Mouse (Mus musculus) layer of hippocampus, postnatal 10 days (tissue): ENCODE measurements at regions not wholly inside any gene's neighbourhood (a gene's known extent, or its start where the extent isn't known, plus 50 kb on each side); places are given as distances from the start of the nearest gene placed in this dataset.

ENCODE experiments used
- DNase-seq, 2 experiments: peaks; one replicate each; pipeline ENCODE4 v3.0.0; 2021; ENCODE audit warnings: low spot score in 2 of 2

DNA sequence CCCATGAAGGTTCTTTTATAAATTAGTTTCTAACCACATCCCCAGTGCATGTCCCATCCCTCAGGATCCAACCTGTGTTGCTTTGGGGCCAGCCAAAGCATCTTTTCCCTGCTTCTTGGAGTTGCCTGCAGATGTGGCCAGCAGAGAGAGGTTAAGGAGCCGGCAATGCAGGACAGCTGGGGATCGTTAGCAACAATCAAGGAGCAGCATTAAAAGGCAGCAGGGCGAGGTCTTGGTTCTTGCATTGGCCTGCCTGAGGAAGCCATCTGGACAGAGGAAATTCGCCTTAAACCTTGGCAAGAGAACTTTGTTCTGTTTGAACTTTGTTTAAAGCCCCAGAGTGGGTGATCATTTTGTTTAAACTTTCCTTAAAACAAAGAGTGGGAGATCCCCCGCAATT is 118.7 kb upstream of the Prdm1 start:
- DNase-seq, result no peak

GRCm38 (mm10) chr10:44646615-44647014 is 118.3 kb upstream of the Prdm1 start:
- no peak for DNase-seq

DNA sequence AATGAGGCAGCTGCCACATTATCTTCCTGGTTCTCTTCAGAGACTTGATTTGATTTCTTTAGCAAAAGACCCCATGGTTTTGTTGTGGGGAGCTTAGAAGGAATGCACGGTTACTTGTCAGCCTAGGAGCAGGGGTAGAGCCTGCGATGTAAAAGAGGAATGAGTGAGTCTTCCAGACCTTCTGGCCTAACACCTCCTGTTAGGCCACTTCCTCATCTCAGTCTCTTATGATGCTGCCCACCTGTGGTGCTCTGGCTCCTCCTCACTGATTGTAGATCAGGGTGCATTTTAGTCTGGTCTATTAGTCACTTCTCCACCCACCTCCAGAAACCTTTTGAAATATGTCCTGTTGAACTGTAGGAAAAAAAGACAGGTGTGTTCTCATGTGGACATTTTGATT is 113.3 kb upstream of the Prdm1 start:
- DNase-seq, result no peak

- DNase-seq, result no peak
Measured at GRCm38 (mm10) chr10:44640620-44641019, 112.3 kb upstream of the Prdm1 start.

DNA sequence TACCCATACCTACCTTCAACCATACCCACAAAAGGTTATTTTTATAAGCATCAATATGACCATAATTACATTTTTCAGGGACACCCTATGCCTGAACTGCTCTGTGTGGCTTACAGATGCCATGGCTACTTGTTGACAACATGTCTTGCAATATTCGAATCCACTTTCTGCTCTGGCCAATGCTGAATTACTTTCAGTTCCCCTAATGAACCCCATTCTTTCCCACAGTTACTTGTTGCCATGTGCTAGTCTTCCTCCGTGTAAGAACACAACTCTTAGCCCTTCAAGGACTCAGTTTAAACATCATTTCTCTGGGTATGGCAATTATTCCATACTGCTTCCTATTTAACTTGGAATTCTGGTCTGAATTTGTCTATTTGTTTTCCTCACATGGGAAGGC is 110.4 kb upstream of the Prdm1 start:
- DNase-seq, result no peak

DNA sequence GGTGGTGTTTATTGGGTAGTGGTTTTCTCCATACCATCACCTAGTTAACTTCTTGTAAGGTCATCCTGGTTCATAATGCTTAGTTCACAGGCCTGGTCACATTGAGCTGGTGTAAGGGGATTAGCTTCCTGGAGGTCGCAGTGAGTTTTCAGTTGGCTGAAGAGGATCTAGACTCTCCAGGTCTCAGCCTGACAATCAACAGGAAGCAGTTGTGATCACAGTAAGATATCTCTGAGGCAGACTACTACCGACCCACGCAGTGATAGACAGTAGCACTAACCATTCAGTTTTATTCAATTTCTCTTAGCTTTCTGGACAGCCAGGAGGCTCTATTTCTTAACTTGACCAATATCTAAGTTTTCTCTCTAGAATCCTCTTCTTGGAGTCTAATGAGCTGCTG is 108.5 kb upstream of the Prdm1 start:
- DNase-seq, result no peak

DNA sequence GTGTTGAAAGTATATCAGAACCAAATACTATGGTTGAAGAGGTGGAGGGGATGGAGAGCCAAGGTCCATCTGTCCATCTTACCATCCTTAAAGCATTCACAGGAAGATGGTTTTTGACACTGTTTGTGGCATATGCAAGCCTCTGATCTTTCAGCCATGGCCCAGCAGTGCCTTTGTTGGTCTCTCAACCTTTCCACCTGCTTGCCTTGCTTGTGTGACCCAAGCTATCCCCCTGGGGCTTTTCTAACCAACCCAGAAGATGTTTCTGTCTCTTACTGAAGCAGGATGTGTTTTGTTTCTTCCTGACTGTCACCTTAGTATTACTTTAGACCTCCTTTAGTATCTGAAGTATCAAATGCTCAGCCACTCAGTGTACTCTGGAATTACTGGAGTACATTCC is 107.8 kb upstream of the Prdm1 start:
- DNase-seq, result no peak

DNA sequence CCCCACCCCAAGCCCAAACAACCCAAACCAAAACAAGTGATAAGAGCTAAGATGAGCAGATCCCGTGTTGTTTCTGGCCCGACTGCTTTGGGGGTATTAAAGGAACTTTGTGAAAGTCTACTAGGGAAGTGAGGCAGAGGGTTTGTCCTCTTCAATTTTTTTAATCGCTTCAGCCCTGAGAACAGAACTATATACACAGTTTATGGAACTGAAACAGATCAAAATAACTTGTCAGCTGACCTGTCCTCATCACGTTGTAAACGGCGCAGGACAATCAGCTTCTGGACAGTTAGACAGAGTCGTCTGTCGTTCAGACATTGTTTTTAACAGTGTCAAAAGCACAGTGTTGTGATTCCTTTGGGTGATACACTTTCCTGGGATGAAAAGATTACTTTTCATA is 103.3 kb upstream of the Prdm1 start:
- DNase-seq, result no peak

- peak in 1 of 2 experiments; percentile 9 for DNase-seq
Measured at GRCm38 (mm10) chr10:44630485-44630884, 102.2 kb upstream of the Prdm1 start.

GRCm38 (mm10) chr10:44628387-44628786 is 100.1 kb upstream of the Prdm1 start:
- no peak for DNase-seq

DNA sequence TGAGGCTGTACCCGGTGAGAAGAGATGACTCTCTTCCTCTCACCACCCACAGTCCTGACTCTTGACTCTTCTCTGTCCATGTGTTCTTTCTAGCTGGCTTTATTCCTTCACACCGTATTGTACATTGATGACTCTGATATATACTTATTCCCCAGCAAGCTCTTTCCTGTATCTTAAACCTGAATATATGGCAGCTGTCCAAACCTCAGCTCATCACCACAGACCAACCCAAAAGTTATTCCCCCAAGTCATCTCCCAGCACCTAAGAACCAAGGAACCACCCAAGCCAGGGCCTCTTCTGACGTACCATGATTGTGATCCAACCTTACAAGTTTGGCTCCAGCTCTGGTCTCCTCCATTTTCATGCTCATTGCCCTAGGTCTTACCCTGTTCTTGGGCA is 99.1 kb upstream of the Prdm1 start:
- no peak for DNase-seq

DNA sequence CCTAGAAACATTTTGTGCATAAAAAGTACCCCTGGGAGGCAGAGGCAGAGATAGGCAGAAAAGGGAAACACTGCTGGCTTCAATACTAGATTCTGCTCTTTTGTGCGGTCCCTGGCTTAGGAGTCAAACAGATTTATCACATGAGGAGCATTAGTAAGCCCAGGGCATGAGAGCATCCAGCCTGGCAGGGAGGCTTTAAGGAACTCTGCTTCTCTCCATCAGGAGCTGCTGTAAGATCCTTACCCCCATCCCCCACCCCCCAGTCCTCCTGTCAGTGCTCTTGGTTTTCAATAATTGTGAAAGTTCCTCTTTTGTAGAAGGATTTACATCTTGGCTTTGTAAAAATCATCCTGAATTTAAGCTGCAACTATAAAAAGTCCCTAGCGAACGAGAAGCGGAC is 97.2 kb upstream of the Prdm1 start:
- DNase-seq, result no peak

- DNase-seq, result no peak
Measured at GRCm38 (mm10) chr10:44615586-44615985, 87.3 kb upstream of the Prdm1 start.

DNA sequence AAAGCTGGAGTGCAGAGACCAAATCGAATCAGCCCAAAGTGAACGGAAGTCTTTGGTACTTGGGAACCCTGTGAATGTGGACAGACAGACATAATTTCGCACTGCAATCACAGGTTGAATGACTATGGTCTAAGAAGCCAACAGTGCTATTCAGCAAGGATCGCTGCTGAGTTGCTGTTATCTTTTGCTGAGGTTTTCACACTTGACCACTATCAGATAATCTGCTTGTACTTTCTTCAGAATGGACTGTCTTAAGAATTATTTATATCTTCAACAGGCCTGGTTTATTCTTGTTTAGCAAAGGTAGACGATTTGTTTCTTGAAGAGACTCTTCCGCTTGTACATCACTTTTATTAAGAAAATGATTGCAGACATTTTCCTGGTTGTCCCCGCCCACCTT is 84.3 kb upstream of the Prdm1 start:
- DNase-seq, result no peak

DNA sequence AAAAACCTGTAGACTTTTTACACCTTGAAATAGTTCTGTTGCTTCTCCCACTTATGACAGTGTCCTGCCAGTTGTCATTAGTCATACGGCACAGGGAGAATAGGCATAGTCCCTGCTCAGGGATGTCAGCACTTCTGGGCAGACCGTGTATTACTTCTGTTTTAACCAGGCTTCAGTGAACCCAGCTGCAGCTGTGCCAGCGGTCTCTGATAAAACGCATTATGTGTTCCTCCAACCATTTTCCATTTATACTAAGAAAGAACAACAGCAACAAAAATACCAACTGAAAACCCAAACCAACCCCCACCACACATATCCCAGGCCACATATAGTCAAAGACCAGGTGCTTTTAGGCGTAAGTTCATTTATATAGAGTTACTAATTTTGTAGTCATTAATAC is 83.1 kb upstream of the Prdm1 start:
- DNase-seq, result no peak

DNA sequence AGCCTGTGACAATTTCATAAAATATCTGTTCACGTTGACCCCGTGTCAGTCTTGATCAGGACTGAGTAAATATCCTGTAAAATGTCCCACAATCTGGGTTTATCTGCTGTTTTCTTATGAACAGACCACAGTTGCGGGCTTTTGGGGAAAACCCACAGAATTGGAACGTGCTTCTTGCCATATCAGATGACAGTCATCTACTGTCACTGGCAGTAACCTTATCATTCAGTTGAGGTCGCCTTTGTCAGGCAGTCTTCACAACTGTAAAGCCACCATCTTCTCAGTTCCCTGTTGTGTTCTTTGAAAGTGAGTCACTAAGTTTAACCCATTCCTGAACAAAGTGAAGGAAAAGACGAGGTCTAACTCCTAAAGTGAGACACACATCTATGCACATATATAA is 80.9 kb upstream of the Prdm1 start:
- DNase-seq, result no peak

DNA sequence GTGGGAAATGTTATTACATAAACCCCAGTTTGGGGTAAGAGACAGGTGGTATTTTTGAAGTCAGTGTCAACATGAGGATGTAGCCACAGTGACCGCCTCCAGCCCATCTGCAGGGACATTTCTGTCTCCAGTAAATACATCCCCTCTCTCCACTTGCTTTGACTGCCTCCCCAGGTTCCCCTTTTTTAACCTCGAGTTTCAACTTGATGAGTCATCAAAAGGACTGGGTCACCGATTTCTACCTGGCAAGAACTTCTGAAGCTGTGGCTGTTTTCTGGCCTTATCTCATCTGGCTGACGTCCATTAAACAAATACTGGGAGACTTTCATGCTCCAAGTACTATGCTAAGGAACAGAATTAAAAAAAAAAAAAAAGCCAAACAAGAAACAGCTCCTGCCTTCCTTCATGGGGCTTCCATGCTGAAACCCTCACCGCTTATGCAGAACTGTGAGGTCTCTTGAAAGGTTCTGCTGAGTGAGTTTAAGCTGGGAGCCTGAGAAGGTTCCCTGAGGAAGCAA is 79.1 kb upstream of the Prdm1 start:
- no peak for DNase-seq

DNA sequence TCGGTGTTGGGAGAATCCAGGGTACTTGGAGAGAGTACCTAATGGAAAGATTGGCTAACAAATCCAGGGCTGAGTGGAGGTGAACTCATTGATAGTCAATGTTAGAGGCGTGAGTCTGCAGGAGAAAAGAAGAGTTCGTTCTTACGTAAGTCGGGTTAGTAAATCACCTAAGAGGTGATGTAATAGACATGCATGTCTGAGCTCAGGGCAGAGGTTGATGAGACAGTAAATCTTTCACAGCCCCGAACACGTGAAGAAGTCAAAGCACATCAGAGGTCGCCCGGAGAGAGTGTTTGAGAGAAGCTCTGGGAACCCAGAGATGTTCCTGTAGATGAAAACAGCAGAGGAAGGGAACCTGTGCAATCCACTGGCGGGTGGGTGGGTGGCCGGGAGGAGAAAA is 76.2 kb upstream of the Prdm1 start:
- no peak for DNase-seq

GRCm38 (mm10) chr10:44603461-44603860 is 75.2 kb upstream of the Prdm1 start:
- no peak for DNase-seq

DNA sequence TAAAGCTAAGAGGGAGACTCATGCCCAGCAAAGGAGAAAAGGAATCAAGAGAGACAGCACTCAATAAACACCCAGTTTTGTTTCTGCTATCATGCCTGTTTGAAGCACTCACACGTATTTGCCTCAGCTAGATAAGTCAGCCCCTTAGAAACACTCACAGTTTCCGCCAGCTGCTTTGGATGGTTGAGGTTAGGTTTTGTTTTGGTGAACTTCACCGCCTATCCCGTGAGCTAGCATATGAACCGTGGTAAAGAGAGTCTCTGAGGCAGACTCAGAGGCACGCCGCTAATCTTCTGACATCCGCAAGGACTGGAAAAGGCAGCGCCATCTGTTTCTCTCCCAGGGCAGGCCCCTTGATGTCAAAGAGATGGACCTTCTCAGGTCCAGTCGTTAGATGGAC is 73.2 kb upstream of the Prdm1 start:
- no peak for DNase-seq

GRCm38 (mm10) chr10:44599964-44600334 is 71.6 kb upstream of the Prdm1 start:
- peak; percentile 44 to 45 for DNase-seq

DNA sequence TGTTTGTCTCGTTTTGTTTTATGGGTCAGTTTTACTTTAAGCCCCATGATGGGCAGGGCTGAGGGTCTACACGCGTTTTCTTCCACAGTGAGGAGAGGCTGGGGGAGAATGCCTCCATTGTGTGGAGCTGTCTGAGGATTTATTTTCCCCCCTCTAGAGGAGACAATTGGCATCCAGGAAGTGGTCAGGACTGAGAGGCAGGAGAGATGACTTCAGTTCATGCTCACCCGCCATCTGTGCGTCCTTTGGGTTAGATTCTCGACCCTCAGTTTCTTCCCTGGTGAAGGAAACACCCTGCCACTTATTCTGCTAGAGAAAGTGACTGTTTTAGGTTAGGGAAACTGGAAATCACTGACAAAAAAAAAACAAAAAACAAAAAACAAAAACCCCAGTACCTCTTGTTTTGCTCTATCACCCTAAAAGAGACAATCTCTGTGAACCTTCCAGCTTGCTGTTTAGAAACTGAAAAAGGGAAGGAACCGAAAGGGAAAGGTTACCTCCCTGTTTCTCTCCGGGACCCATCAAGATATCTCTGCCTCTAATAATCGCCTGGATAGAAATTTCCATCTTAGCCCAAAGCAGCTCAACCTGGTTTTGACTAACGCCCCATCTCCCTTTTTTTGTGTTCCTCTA is 71.1 kb upstream of the Prdm1 start:
- DNase-seq, result no peak

DNA sequence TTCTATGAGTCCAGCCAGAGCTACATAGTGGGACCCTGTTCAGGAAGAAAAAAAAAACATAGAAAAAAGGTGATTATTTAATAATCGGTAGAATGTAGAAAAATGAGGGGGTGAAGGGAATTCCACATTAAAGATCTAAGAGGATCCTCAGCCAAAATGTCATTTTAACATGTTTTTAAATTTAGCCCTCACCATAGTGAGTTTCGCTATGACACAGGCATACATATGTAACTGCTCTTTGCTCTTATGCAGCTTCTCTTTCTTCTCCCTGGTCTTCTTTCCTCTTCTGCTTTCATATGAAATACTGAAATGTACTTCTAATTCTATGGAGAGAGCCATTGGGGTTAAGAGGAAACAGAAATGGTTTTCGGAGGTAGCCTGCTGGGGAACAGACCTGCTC is 70.3 kb upstream of the Prdm1 start:
- no peak for DNase-seq

GRCm38 (mm10) chr10:44595932-44596331 is 67.6 kb upstream of the Prdm1 start:
- no peak for DNase-seq
